Mouse (Mus musculus) cerebellum, adult 2 months (tissue): Measurements from ENCODE around the gene Stag1.

Experiments
- CTCF ChIP-seq: fragments of 200-500 bp; IDR thresholded peaks from 2 replicates; pipeline ENCODE4 v1.5.1; 2011; ENCODE audit warnings: low read depth, mild to moderate bottlenecking, control low read depth, low read length, moderate library complexity, borderline replicate concordance; ENCODE audit not compliant: insufficient read depth
- POLR2A ChIP-seq: fragments of 200-500 bp; IDR thresholded peaks from 2 replicates; pipeline ENCODE4 v1.6.1; 2011; ENCODE audit warnings: low read length, control low read depth, borderline replicate concordance; ENCODE audit not compliant: insufficient read depth

DNA sequence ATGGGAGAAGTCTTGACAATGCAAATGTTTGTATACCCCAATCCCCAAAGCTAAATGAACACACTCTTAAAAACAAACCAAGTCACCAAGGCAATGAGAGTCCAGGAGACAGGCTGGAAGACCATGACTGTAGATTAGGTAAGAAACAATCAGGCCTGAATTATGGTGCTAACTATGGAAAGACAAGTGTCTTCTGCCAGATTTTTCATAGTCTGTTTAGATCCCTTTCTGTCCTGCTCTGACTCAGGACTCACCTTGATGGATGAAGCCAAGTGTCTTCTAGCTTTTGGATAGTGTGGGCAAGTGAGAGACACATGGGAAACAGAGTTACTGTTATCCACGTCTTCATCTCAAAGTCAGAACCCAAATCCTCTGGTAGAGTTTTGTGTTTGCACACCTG, 26.1 kb upstream of the Stag1 start:
- TF ChIP-seq CTCF (no peak), POLR2A (no peak)
